Mouse (Mus musculus) MEL (cell line): ENCODE data around the gene Cela2a. TPM values are rescaled to one million over a fixed set of nuclear protein-coding genes. Genes with fewer than 3 reads are reported as not detected.

Experiments used
- DNase-seq: peaks from one replicate; pipeline ENCODE4 v3.0.0; 2011; ENCODE audit warnings: low read depth, low spot score
- H3K27ac ChIP-seq: 2 replicates; pipeline ENCODE4 v1.5.1; 2012; ENCODE audit warnings: low read depth, mild to moderate bottlenecking, control low read depth, low read length, moderate library complexity; ENCODE audit not compliant: control insufficient read depth
- H3K27me3 ChIP-seq, 2 experiments: fragments of 150-350 bp in 1 of 2; sonication (generic) in 1 of 2; 2 replicates each; pipeline ENCODE4 v1.6.1; 2012; ENCODE audit warnings: low read length in 2 of 2, mild to moderate bottlenecking in 2 of 2, improper control_type of control experiment in 1 of 2, moderate library complexity in 1 of 2; ENCODE audit not compliant: insufficient read depth in 2 of 2, control insufficient read depth in 1 of 2
- H3K36me3 ChIP-seq, 2 experiments: 2 replicates each; pipeline ENCODE4 v1.6.1; 2012 to 2014; ENCODE audit warnings: low read length in 2 of 2, improper control_type of control experiment in 1 of 2, inconsistent platforms in 1 of 2, mild to moderate bottlenecking in 1 of 2; ENCODE audit not compliant: insufficient read depth in 2 of 2, control insufficient read depth in 1 of 2
- H3K4me1 ChIP-seq, 2 experiments: fragments of 150-350 bp in 1 of 2; sonication (generic) in 1 of 2; 2 replicates each; pipeline ENCODE4 v1.6.1; 2012; ENCODE audit warnings: low read length in 2 of 2, improper control_type of control experiment in 1 of 2, mild to moderate bottlenecking in 1 of 2; ENCODE audit not compliant: insufficient read depth in 2 of 2, control insufficient read depth in 1 of 2
- H3K4me3 ChIP-seq, 2 experiments: fragments of 150-350 bp in 1 of 2; sonication (generic) in 1 of 2; 2 replicates each; pipeline ENCODE4 v1.5.1; 2012; ENCODE audit warnings: low read depth in 2 of 2, low read length in 2 of 2, mild to moderate bottlenecking in 2 of 2, moderate library complexity in 2 of 2, control low read depth in 1 of 2, improper control_type of control experiment in 1 of 2; ENCODE audit not compliant: control insufficient read depth in 1 of 2, insufficient read depth in 1 of 2
- H3K79me2 ChIP-seq: 2 replicates; pipeline ENCODE4 v1.6.1; 2012; ENCODE audit warnings: mild to moderate bottlenecking, low read length, moderate library complexity; ENCODE audit not compliant: control insufficient read depth, poor library complexity, insufficient read depth
- H3K9ac ChIP-seq: 2 replicates; pipeline ENCODE4 v1.6.1; 2012; ENCODE audit warnings: low read depth, mild to moderate bottlenecking, control low read depth, low read length, moderate library complexity; ENCODE audit not compliant: control insufficient read depth, poor library complexity, severe bottlenecking
- H3K9me3 ChIP-seq: fragments of 150-350 bp; sonication (generic); replicated peaks from 2 replicates; pipeline ENCODE4 v1.6.1; 2012; ENCODE audit warnings: mild to moderate bottlenecking, low read length, improper control_type of control experiment, moderate library complexity; ENCODE audit not compliant: insufficient read depth
- CHD1 ChIP-seq: IDR thresholded peaks from 2 replicates; pipeline ENCODE4 v1.6.1; 2012; ENCODE audit warnings: low read depth, mild to moderate bottlenecking, inconsistent platforms, low read length, improper control_type of control experiment
- E2F4 ChIP-seq: IDR thresholded peaks from 2 replicates; pipeline ENCODE4 v1.6.1; 2011; ENCODE audit warnings: low read depth, low read length, improper control_type of control experiment, borderline replicate concordance
- ELF1 ChIP-seq: IDR thresholded peaks from 2 replicates; pipeline ENCODE4 v1.6.1; 2014; ENCODE audit warnings: low read depth, mild to moderate bottlenecking, inconsistent platforms, low read length, improper control_type of control experiment, moderate library complexity
- EP300 ChIP-seq, 2 experiments: IDR thresholded peaks; 2 replicates each; pipeline ENCODE4 v1.6.1; 2011; ENCODE audit warnings: improper control_type of control experiment in 2 of 2, low read length in 2 of 2, low read depth in 1 of 2, mild to moderate bottlenecking in 1 of 2
- GABPA ChIP-seq: IDR thresholded peaks from 2 replicates; pipeline ENCODE4 v1.6.1; 2012; ENCODE audit warnings: low read depth, mild to moderate bottlenecking, inconsistent platforms, low read length, improper control_type of control experiment, moderate library complexity
- HCFC1 ChIP-seq: IDR thresholded peaks from 2 replicates; pipeline ENCODE4 v1.6.1; 2012; ENCODE audit warnings: low read depth, mild to moderate bottlenecking, inconsistent platforms, low read length, improper control_type of control experiment, moderate library complexity
- JUND ChIP-seq: IDR thresholded peaks from 2 replicates; pipeline ENCODE4 v1.6.1; 2011; ENCODE audit warnings: low read depth, mild to moderate bottlenecking, improper control_type of control experiment, low read length
- KAT2A ChIP-seq: conservative IDR thresholded peaks from 2 replicates; pipeline ENCODE4 v1.6.1; 2012; ENCODE audit warnings: low read depth, low read length, improper control_type of control experiment, inconsistent platforms
- MAX ChIP-seq: IDR thresholded peaks from 2 replicates; pipeline ENCODE4 v1.6.1; 2011; ENCODE audit warnings: low read length, improper control_type of control experiment
- MXI1 ChIP-seq: IDR thresholded peaks from 2 replicates; pipeline ENCODE4 v1.6.1; 2011; ENCODE audit warnings: mild to moderate bottlenecking, low read depth, low read length, improper control_type of control experiment
- MYB ChIP-seq: IDR thresholded peaks from 2 replicates; pipeline ENCODE4 v1.6.1; 2011; ENCODE audit warnings: mild to moderate bottlenecking, low read depth, low read length, improper control_type of control experiment
- MYC ChIP-seq: IDR thresholded peaks from 2 replicates; pipeline ENCODE4 v1.6.1; 2011; ENCODE audit warnings: low read depth, mild to moderate bottlenecking, low read length, improper control_type of control experiment, moderate library complexity
- NELFE ChIP-seq: IDR thresholded peaks from 2 replicates; pipeline ENCODE4 v1.6.1; 2011; ENCODE audit warnings: low read depth, low read length, improper control_type of control experiment
- POLR2AphosphoS2 ChIP-seq: IDR thresholded peaks from 2 replicates; pipeline ENCODE4 v1.6.1; 2011; ENCODE audit warnings: low read length, improper control_type of control experiment
- RCOR1 ChIP-seq: IDR thresholded peaks from 2 replicates; pipeline ENCODE4 v1.6.1; 2012; ENCODE audit warnings: low read depth, mild to moderate bottlenecking, inconsistent platforms, low read length, improper control_type of control experiment
- SIN3A ChIP-seq: IDR thresholded peaks from 2 replicates; pipeline ENCODE4 v1.6.1; 2012; ENCODE audit warnings: low read length, improper control_type of control experiment, inconsistent platforms
- SMC3 ChIP-seq: IDR thresholded peaks from 2 replicates; pipeline ENCODE4 v1.6.1; 2011; ENCODE audit warnings: low read depth, low read length, improper control_type of control experiment
- TBP ChIP-seq: IDR thresholded peaks from 2 replicates; pipeline ENCODE4 v1.8.0; 2011; ENCODE audit warnings: low read depth, low read length, improper control_type of control experiment
- TCF12 ChIP-seq: IDR thresholded peaks from 2 replicates; pipeline ENCODE4 v1.6.1; 2014; ENCODE audit warnings: low read depth, mild to moderate bottlenecking, inconsistent platforms, low read length, improper control_type of control experiment, moderate library complexity
- UBTF ChIP-seq: IDR thresholded peaks from 2 replicates; pipeline ENCODE4 v1.6.1; 2012; ENCODE audit warnings: low read depth, mild to moderate bottlenecking, inconsistent platforms, low read length, improper control_type of control experiment, moderate library complexity, borderline replicate concordance; ENCODE audit not compliant: insufficient read depth
- USF1 ChIP-seq: IDR thresholded peaks from 2 replicates; pipeline ENCODE4 v1.6.1; 2014; ENCODE audit warnings: low read depth, mild to moderate bottlenecking, inconsistent platforms, low read length, improper control_type of control experiment, moderate library complexity
- ZKSCAN1 ChIP-seq: IDR thresholded peaks from 2 replicates; pipeline ENCODE4 v1.6.1; 2012; ENCODE audit warnings: low read depth, mild to moderate bottlenecking, inconsistent platforms, low read length, improper control_type of control experiment, moderate library complexity
- ZMIZ1 ChIP-seq: IDR thresholded peaks from 2 replicates; pipeline ENCODE4 v1.6.1; 2012; ENCODE audit warnings: low read depth, mild to moderate bottlenecking, inconsistent platforms, low read length, improper control_type of control experiment, moderate library complexity
- ZNF384 ChIP-seq: IDR thresholded peaks from 2 replicates; pipeline ENCODE4 v1.6.1; 2012; ENCODE audit warnings: low read depth, mild to moderate bottlenecking, inconsistent platforms, low read length, improper control_type of control experiment
- polyA plus RNA-seq, 2 experiments: library from polyadenylated mRNA; stranded (reverse) in 1 of 2; unstranded in 1 of 2; fragments of >175 nt in 1 of 2; fragments of >200 nt in 1 of 2; gene quantifications; 2 replicates each; pipeline versions ENCODE4 v1.2.1 to v1.2.4; 2012; ENCODE audit warnings: low replicate concordance in 2 of 2, low read depth in 1 of 2; ENCODE audit not compliant: insufficient read length in 2 of 2, insufficient read depth in 1 of 2, missing spikeins in 1 of 2
- total RNA-seq: library from RNA; depleted of rRNA; stranded (reverse); fragments of 300-350 nt; gene quantifications from 2 replicates; pipeline ENCODE4 v1.2.3, GENCODE M21; 2012

Gene Cela2a
- total and polyA plus RNA-seq, 3 experiments: not detected

- TF ChIP-seq SMC3: no peak
- TF ChIP-seq, all 39 proteins: peak for 0
- no peaks in the 10 kb centered on the region; the same call in 1 of the 2 replicates for H3K79me2 ChIP-seq
- no peak overlapping the region for H3K4me3 ChIP-seq
- peaks cover 0 to 8% of the 10 kb centered on the region in 2 experiments; a peak in 2 of 4 replicates for H3K4me1 ChIP-seq
- H3K36me3 ChIP-seq: peaks cover 0 to 6% of the 10 kb centered on the region in 2 experiments; a peak in 1 of 4 replicates
- no peak for DNase-seq
- H3K9me3 ChIP-seq: no peaks in the 10 kb centered on the region
- no peak overlapping the region for H3K9ac ChIP-seq
- H3K27me3 ChIP-seq: no peaks in the 10 kb centered on the region
- no peak overlapping the region for H3K27ac ChIP-seq
Observed at GRCm38 (mm10) chr4:141796356-141796755, 29.6 kb downstream of the Cela2a start.

DNA sequence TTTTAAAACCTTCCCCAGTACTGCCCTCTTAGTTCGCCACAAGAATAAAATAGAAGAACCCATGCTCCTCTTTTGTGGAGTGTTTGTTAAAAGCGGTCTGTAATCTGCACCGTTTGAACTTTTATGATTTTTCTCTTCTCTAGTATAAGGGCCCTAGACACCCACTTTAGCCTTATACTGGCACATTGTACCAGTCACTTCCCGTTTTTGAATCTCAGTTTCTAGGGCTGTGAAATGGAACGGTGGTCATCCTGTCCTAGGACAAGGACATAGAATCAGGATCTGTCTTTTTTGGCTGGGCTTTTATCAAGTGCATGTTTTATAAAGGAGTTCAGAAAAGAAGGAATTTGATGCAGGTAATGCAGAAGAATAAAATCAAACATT lies 31.8 kb downstream of the Cela2a start:
- Histone ChIP-seq H3K27me3 (no peaks in the 10 kb centered on the region), H3K9ac (peak overlapping the region; percentile 81), H3K79me2 (peaks cover 2% of the 10 kb centered on the region; the same call in 1 of the 2 replicates), H3K4me3 (peak overlapping the region; percentile 86), H3K4me1 (peaks cover 6 to 8% of the 10 kb centered on the region in 2 experiments), H3K9me3 (no peaks in the 10 kb centered on the region), H3K27ac (peak overlapping the region; percentile 83), H3K36me3 (peaks cover 0 to 6% of the 10 kb centered on the region in 2 experiments; a peak in 2 of 4 replicates)
- TF ChIP-seq CHD1 (0 out of 2 replicates have a peak, but pooled peaks have one; percentile 51), MYC (0 out of 2 replicates have a peak, but pooled peaks have one; percentile 32), NELFE (no peak), E2F4 (no peak), ZMIZ1 (no peak), KAT2A (no peak)
- no peak for DNase-seq

DNA sequence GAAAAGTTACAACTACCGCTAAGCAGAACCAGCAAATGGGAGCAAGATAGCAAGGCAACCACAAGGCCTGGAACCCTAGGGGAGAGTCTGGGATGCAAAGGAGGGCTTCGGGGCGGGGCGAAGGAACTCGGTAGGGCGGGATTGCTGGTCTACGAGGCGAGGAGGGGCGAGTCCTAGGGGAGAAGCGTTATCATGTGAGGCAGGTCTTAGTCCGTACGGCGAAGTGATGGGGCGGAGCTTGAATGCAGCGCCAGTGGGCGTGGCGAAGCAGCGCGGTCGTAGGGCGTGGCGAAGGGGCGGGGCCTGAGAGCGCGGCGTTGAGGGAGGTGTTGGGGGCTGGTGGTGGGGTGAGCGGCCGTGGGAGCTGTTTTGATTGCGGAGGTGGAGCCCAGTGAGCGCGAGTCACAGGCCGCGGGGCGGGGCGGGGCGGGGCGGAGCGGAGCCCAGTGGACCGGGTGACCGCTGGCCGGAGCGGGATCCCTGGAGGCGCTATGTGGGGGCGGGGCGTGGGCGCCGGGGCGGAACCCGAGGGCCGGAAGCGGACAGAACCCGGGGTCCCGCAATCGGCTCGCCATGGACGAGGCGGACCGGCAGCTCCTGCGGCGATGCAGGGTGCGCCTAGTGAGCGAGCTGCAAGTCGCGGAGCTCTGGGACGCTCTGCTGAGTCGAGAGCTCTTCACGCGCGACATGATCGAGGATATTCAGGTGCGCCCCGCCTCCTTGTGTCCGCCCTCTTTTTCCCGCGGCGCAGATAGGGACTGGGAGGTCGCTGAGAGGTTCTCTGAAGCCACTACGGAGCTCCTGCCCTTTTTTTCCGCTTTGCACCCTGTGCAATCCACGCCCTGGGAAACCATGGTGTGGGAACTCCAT lies 32.4 kb downstream of the Cela2a start, which contains the start of gene Casp9:
Gene Casp9, plus strand, starts transcription at position 331 of the 870 bp plus-strand sequence.
- Histone ChIP-seq H3K36me3 (peaks cover 0 to 6% of the 10 kb centered on the region in 2 experiments; a peak in 2 of 4 replicates), H3K27ac (peak within 1 kb of the TSS; percentile 88), H3K9ac (peak within 1 kb of the TSS; percentile 81), H3K27me3 (no peaks in the 10 kb centered on the region), H3K4me1 (peaks cover 6 to 8% of the 10 kb centered on the region in 2 experiments), H3K9me3 (no peaks in the 10 kb centered on the region), H3K79me2 (peaks cover 2% of the 10 kb centered on the region; the same call in 1 of the 2 replicates), H3K4me3 (peak within 1 kb of the TSS; percentile 86)
- peak; percentile 98 for DNase-seq
- TF ChIP-seq UBTF (no peak), POLR2AphosphoS2 (no peak), TBP (no peak), TCF12 (no peak), HCFC1 (peak; percentile 24; the same call in 1 of the 2 replicates), ZMIZ1 (no peak), SMC3 (no peak), EP300 (IDR thresholded peaks at IDR 0.05; ENCODE audit: low read depth in 1 of 2, low read length in 2 of 2) (no peak), CHD1 (no peak), GABPA (no peak), SIN3A (peak; percentile 69), KAT2A (no peak), ZNF384 (no peak), JUND (no peak), USF1 (peak; percentile 29; the same call in 1 of the 2 replicates), RCOR1 (no peak), ELF1 (0 out of 2 replicates have a peak, but pooled peaks have one; percentile 43), MYB (no peak), MAX (no peak), MYC (no peak), ZKSCAN1 (no peak), MXI1 (0 out of 2 replicates have a peak, but pooled peaks have one; percentile 32)
